Mouse (Mus musculus) small intestine, adult 2 months (tissue): Measurements from ENCODE around the gene Sh3d21.

Experiments used
- CTCF ChIP-seq: fragments of 200-500 bp; IDR thresholded peaks from 2 replicates; pipeline ENCODE4 v1.5.1; 2012; ENCODE audit warnings: low read depth, mild to moderate bottlenecking, control low read depth, inconsistent platforms, low read length, moderate library complexity, mixed read lengths; ENCODE audit not compliant: insufficient replicate concordance, insufficient read length; ENCODE audit errors: extremely low read depth
- POLR2A ChIP-seq: fragments of 200-500 bp; IDR thresholded peaks from 2 replicates; pipeline ENCODE4 v1.6.1; 2012; ENCODE audit warnings: low read depth, mild to moderate bottlenecking, control low read depth, inconsistent platforms, low read length, moderate library complexity

DNA sequence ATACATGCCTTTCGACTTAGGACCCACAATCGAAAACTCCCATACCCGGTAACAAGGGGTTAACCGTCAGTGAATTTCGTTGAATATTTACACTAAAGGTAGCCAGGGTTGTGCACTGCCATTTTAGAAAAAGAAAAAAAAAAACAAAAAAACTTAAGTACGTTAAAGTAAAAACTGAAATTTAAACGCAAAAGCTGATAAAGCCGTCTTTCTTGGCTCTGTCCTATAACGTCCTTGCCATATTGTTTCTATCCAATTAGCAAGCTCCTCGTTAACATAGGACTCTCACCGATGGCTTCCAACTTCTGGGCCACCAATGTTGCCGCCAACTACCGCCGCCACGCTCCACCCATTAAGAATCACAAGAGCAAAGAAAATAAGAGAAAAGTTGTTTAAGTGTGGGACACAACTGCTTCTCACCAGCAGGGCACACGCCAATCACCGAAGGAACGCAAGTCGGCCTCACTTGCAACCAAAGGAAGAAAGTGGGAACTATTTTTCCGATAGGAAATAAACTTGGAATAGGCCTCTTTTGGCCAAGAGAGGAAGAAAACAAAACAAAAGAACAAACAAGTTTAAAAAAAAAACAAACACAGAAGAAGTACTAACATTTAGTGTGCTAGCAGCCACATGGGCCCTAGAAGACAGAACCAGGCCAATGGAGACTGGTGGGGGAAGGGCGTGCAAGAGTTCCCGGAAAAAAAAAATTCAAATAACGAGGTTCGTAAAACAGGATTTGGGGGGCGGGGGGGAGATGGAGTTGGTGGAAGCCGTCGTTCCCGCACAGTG, 38.4 kb upstream of the Sh3d21 start:
- TF ChIP-seq POLR2A: no peak
- TF ChIP-seq CTCF: peak; percentile 40; the same call in 1 of the 2 replicates
